8 mouse cellular contexts compared by ENCODE assay signal in genomic region chr1:33757033-33757413, GRCm38 (mm10). TPM values are rescaled to one million over a fixed set of nuclear protein-coding genes. Genes with fewer than 3 reads are reported as not detected.
DNase-seq lines count a peak whose midpoint lies in the region; ATAC-seq and TF ChIP-seq lines count a peak whose summit lies in the region.

No protein-coding gene starts in this region.

- TF ChIP-seq CTCF in gastrocnemius, adult 2 months (IDR thresholded peaks at IDR 0.05) = no peak
- peak in 1 of 2 experiments; percentile 3; a peak in 1 of 4 replicates for TF ChIP-seq CTCF in CH12.LX (conservative IDR thresholded peaks at IDR 0.05 in 1 of 2, IDR thresholded peaks at IDR 0.05 in 1 of 2; ENCODE audit: low read depth in 2 of 2, low read length in 2 of 2)

- intact Hi-C loops in gastrocnemius, adult 2 months (cut with DNase I) = no loop called here
- intact Hi-C loops in gastrocnemius, postnatal 36 days (cut with DNase I) = no loop called here

- peaks cover 0 to 46% of the 10 kb centered on the region in 2 experiments for H3K36me3 ChIP-seq in CH12.LX (replicated peaks in 1 of 2; ENCODE audit: control insufficient read depth in 1 of 2, insufficient read depth in 1 of 2, low read length in 1 of 2)
- H3K36me3 ChIP-seq in embryonic facial prominence, embryonic 13.5 days = peaks cover 10% of the 10 kb centered on the region
- peaks cover 45% of the 10 kb centered on the region for H3K36me3 ChIP-seq in megakaryocyte, embryonic 14.5 days (replicated peaks; ENCODE audit: low read length)

- TF ChIP-seq EP300 in CH12.LX (IDR thresholded peaks at IDR 0.05; ENCODE audit: low read length) = no peak

- in situ Hi-C loops in CH12.LX (cut with MboI; ENCODE audit: low pct_ligation_motif_present, low pct_unique_long_range_greater_than_20kb, low sequenced_read_pairs) = no loop called here

- no peak for TF ChIP-seq POLR2A in CH12.LX (IDR thresholded peaks at IDR 0.05; ENCODE audit: low read depth, low read length)

- TF ChIP-seq RAD21 in CH12.LX (IDR thresholded peaks at IDR 0.05; ENCODE audit: low read depth, low read length) = no peak

- H3K4me3 ChIP-seq in gastrocnemius, adult 2 months = peak overlapping the region; percentile 98
- H3K4me3 ChIP-seq in CH12.LX (replicated peaks in 1 of 3; ENCODE audit: low read depth in 2 of 3, low read length in 2 of 3, poor library complexity in 1 of 3) = peak overlapping the region; percentile 70 to 92 (median 89)
- peak overlapping the region; percentile 76 for H3K4me3 ChIP-seq in embryonic facial prominence, embryonic 13.5 days
- H3K4me3 ChIP-seq in megakaryocyte, embryonic 14.5 days (replicated peaks) = peak overlapping the region; percentile 95

- dilution Hi-C loops in CH12.LX (cut with MboI; ENCODE audit: extremely low pct_ligation_motif_present, extremely low pct_unique_long_range_greater_than_20kb, low sequenced_read_pairs) = no loop called here

- no peak for DNase-seq in gastrocnemius, adult 2 months
- DNase-seq in gastrocnemius, postnatal 36 days = no peak
- DNase-seq in CH12.LX (ENCODE audit: extremely low read depth) = peak; percentile 33
- DNase-seq in induced T-regulatory cell, adult 2 months (ENCODE audit: low read depth) = peak; percentile 41
- DNase-seq in urinary bladder, adult 18-20 months (ENCODE audit: low spot score in 2 of 2) = no peak

- WGBS in embryonic facial prominence, embryonic 13.5 days = 8% methylated on average over 14 of the region's 14 CpGs

- peaks cover 44% of the 10 kb centered on the region for H3K79me2 ChIP-seq in CH12.LX (replicated peaks; ENCODE audit: control insufficient read depth, extremely low read depth, insufficient read depth, poor library complexity, severe bottlenecking)

- no peaks in the 10 kb centered on the region for H3K9me3 ChIP-seq in CH12.LX (replicated peaks; ENCODE audit: low read length)
- H3K9me3 ChIP-seq in embryonic facial prominence, embryonic 13.5 days = no peaks in the 10 kb centered on the region
- H3K9me3 ChIP-seq in megakaryocyte, embryonic 14.5 days = no peaks in the 10 kb centered on the region

- ATAC-seq in embryonic facial prominence, embryonic 13.5 days (ENCODE audit: insufficient number of reproducible peaks, insufficient read depth, low FRiP score, low TSS enrichment, low read depth) = 0 out of 2 replicates have a peak, but pooled peaks have one; percentile 10
- no peak for ATAC-seq in monocyte, adult 5-6 weeks (replicated peaks; ENCODE audit: insufficient number of reproducible peaks, low FRiP score, low TSS enrichment, poor library complexity, severe bottlenecking)

- no peaks in the 10 kb centered on the region for H3K27me3 ChIP-seq in CH12.LX (replicated peaks)
- H3K27me3 ChIP-seq in embryonic facial prominence, embryonic 13.5 days = no peaks in the 10 kb centered on the region
- H3K27me3 ChIP-seq in megakaryocyte, embryonic 14.5 days (replicated peaks) = no peaks in the 10 kb centered on the region

- H3K27ac ChIP-seq in gastrocnemius, adult 2 months = peak overlapping the region; percentile 95
- H3K27ac ChIP-seq in CH12.LX (ENCODE audit: insufficient read depth, low read depth) = no peak overlapping the region
- H3K27ac ChIP-seq in embryonic facial prominence, embryonic 13.5 days = no peak overlapping the region

- H3K4me2 ChIP-seq in CH12.LX (ENCODE audit: insufficient read depth, low read depth, poor library complexity, severe bottlenecking) = peak overlapping the region; percentile 94
- peak overlapping the region; percentile 91 for H3K4me2 ChIP-seq in embryonic facial prominence, embryonic 13.5 days

- peaks cover 6 to 32% of the 10 kb centered on the region in 2 experiments for H3K4me1 ChIP-seq in CH12.LX (ENCODE audit: control insufficient read depth in 1 of 2, insufficient read depth in 2 of 2)
- peaks cover 21% of the 10 kb centered on the region for H3K4me1 ChIP-seq in embryonic facial prominence, embryonic 13.5 days
- peaks cover 37% of the 10 kb centered on the region for H3K4me1 ChIP-seq in megakaryocyte, embryonic 14.5 days

- peak overlapping the region; percentile 82 for H3K9ac ChIP-seq in CH12.LX (ENCODE audit: insufficient read depth, low read depth)
- peak overlapping the region; percentile 80 for H3K9ac ChIP-seq in embryonic facial prominence, embryonic 13.5 days

TF ChIP-seq in CH12.LX, 34 proteins besides CTCF, POLR2A, EP300 and RAD21:
- TF ChIP-seq ZKSCAN1 (IDR thresholded peaks at IDR 0.05; ENCODE audit: borderline replicate concordance, low read depth, low read length) (no peak), MXI1 (IDR thresholded peaks at IDR 0.05; ENCODE audit: low read depth, low read length) (peak; percentile 90), CHD1 (IDR thresholded peaks at IDR 0.05; ENCODE audit: low read depth, low read length) (no peak), BHLHE40 (IDR thresholded peaks at IDR 0.05; ENCODE audit: low read depth, low read length) (peak; percentile 9; the same call in 1 of the 2 replicates), TBP (conservative IDR thresholded peaks at IDR 0.05; ENCODE audit: low read depth, low read length) (0 out of 2 replicates have a peak, but pooled peaks have one; percentile 11), MYC (IDR thresholded peaks at IDR 0.05; ENCODE audit: low read depth, low read length) (peak; percentile 87), SIN3A (IDR thresholded peaks at IDR 0.05; ENCODE audit: low read length) (peak; percentile 56; the same call in 1 of the 2 replicates), MAX (IDR thresholded peaks at IDR 0.05; ENCODE audit: low read length) (peak; percentile 89)

RNA-seq across cellular contexts. Expression of gene Bag2, which starts 0.6 kb away (rescaled TPM):
- 10 to 100 TPM; 13.7 to 21.4 TPM for total RNA-seq in gastrocnemius, adult 2 months (2021)
- total RNA-seq in gastrocnemius, postnatal 36 days (2021) = 10 to 100 TPM; 15.8 to 19.0 TPM
- total RNA-seq in CH12.LX (2012; rRNA removed) (51.1 and 54.8 TPM in 2 replicates), CH12.LX (2014; rRNA removed) (73.5 and 81.7 TPM in 2 replicates)
- 62.1 and 64.4 TPM in 2 replicates for polyA plus RNA-seq in CH12.LX (2012; ENCODE audit: insufficient read length, low read depth)
- 40.5 and 40.7 TPM in 2 replicates for polyA plus RNA-seq in embryonic facial prominence, embryonic 13.5 days (2015; fragmentation: Nextera tagmentation; extraction: Ambion mirVana)
- 4.8 and 13.0 TPM in 2 replicates for polyA plus RNA-seq in megakaryocyte, embryonic 14.5 days (2012; ENCODE audit: insufficient read depth, low replicate concordance)
- total RNA-seq in monocyte, adult 5-6 weeks (2017) = 0.64 to 1.7 TPM (median 1.4 TPM) in 3 replicates

RNA-seq across cellular contexts. Expression of gene Rab23, which starts 37.3 kb away (rescaled TPM):
- 1 to 10 TPM; 4.1 to 5.9 TPM for total RNA-seq in gastrocnemius, adult 2 months (2021)
- total RNA-seq in gastrocnemius, postnatal 36 days (2021) = 1 to 10 TPM; 4.2 to 5.1 TPM
- 5.8 and 5.9 TPM in 2 replicates for total RNA-seq in CH12.LX (2012; rRNA removed)
- 5.0 and 6.7 TPM in 2 replicates for total RNA-seq in CH12.LX (2014; rRNA removed)
- polyA plus RNA-seq in CH12.LX (2012; ENCODE audit: insufficient read length, low read depth) = 16.8 and 17.6 TPM in 2 replicates
- 37.7 and 38.0 TPM in 2 replicates for polyA plus RNA-seq in embryonic facial prominence, embryonic 13.5 days (2015; fragmentation: Nextera tagmentation; extraction: Ambion mirVana)
- polyA plus RNA-seq in megakaryocyte, embryonic 14.5 days (2012; ENCODE audit: insufficient read depth, low replicate concordance) = 0.45 TPM in 1 of 2 replicates, not detected in the other
- total RNA-seq in monocyte, adult 5-6 weeks (2017) = 0.57 to 4.4 TPM (median 1.8 TPM) in 3 replicates

RNA-seq across cellular contexts. Expression of gene Zfp451, which starts 57.4 kb away (rescaled TPM):
- total RNA-seq in gastrocnemius, adult 2 months (2021) = 10 to 100 TPM; 10.9 to 12.1 TPM
- 10 to 100 TPM in 1 of 2 experiments, 1 to 10 TPM in 1; 7.7 to 10.2 TPM for total RNA-seq in gastrocnemius, postnatal 36 days (2021)
- total RNA-seq in CH12.LX (2012; rRNA removed) (13.9 and 16.6 TPM in 2 replicates), CH12.LX (2014; rRNA removed) (21.2 and 23.0 TPM in 2 replicates)
- 20.5 and 22.9 TPM in 2 replicates for polyA plus RNA-seq in CH12.LX (2012; ENCODE audit: insufficient read length, low read depth)
- polyA plus RNA-seq in embryonic facial prominence, embryonic 13.5 days (2015; fragmentation: Nextera tagmentation; extraction: Ambion mirVana) = 28.5 and 31.4 TPM in 2 replicates
- 1.8 and 2.0 TPM in 2 replicates for polyA plus RNA-seq in megakaryocyte, embryonic 14.5 days (2012; ENCODE audit: insufficient read depth, low replicate concordance)
- 19.3 to 36.8 TPM (median 33.3 TPM) in 3 replicates for total RNA-seq in monocyte, adult 5-6 weeks (2017)

Comparison
In these comparisons a context has a peak if more than half of its experiments do, and no peak if none do; other contexts are left out.
1. DNase-seq: peak in CH12.LX (single experiment) and induced T-regulatory cell, adult 2 months (single experiment); none in gastrocnemius, adult 2 months (single experiment), gastrocnemius, postnatal 36 days (0 of 2) and urinary bladder, adult 18-20 months (0 of 2).
2. Peak in every context shown above with its lines, with median percentiles within 50 percentile points of each other: H3K4me3 ChIP-seq.